Mouse (Mus musculus) ovary, adult 2 months (tissue): ENCODE measurements around the gene Cacfd1. TPM values are rescaled to one million over a fixed set of nuclear protein-coding genes. Genes with fewer than 3 reads are reported as not detected.

ENCODE experiments used
- polyA plus RNA-seq: library from polyadenylated mRNA; depleted of rRNA; stranded (reverse); fragments of >200 nt; gene quantifications from 2 replicates; pipeline ENCODE4 v1.2.3, GENCODE M21; 2012; rRNA removed

The Cacfd1 gene
- polyA plus RNA-seq = 76.5 and 99.4 TPM in 2 replicates

GRCm38 (mm10) chr2:27009714-27010244 lies at the start of gene Cacfd1:
Cacfd1 (plus strand) TSS chr2:27009926.

DNA sequence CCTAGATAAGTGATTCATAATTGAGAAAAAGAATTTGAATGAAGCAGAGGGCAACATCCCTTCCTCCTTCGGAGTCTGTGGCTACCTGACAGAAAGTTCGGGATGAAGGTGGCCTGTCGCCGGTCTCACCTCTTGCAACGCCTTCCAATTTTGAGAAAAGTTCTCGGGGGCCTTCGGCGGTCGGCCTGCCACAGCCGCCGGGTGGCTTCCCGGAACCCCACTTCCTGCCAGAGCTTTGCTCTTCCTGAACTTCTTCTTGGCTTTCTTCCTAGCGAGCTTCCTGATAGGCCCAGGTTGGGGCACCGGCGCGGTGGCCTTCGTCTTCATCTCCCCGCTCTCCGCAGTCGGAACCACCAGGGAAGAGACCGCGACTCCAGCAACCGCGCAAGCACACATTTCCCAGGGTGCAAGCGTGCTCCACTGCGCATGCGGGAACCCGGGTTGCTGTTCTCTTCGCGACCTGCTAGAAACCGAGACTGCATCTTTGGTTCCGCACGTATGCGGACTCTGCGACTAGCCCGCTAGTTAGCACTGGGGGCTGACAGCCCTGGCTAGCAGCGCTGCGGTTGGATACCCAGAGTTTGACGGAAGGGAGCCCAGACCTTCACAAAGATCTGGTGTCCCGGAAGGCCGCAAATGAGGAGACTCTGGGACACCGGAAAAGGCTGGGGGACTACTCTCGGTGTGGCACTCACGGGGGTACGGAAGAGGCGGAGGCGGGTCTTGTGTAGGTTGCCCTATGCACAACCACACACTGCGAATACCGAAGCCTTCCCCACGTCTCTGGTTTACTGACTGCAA lies 45.6 kb upstream of the Cacfd1 start, which contains the start of gene Rexo4:
Gene Rexo4, minus strand, starts transcription at position 464 of the 801 bp plus-strand sequence.

DNA sequence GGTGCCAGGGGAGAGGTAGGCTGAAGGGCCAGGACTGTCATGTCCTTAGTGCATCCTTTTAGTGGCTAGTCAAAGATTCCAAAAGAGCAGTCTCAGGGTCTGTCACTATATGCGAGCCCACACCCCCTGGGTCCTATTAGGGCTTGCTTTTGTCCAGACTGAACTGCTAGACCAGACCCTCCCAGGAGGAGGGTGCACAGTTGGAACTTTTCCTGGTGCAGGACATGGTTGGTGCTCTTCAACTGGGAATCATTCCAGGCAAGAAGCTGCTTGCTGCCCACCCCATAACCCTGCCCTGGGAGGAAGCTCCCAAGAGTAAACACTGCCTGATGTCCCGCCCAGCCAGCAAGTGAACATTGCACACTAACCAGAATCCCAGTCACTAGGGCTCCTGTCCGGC lies 36.6 kb upstream of the Cacfd1 start, which contains the start of gene Adamts13:
Gene Adamts13, plus strand, starts transcription at position 301 of the 400 bp plus-strand sequence.

DNA sequence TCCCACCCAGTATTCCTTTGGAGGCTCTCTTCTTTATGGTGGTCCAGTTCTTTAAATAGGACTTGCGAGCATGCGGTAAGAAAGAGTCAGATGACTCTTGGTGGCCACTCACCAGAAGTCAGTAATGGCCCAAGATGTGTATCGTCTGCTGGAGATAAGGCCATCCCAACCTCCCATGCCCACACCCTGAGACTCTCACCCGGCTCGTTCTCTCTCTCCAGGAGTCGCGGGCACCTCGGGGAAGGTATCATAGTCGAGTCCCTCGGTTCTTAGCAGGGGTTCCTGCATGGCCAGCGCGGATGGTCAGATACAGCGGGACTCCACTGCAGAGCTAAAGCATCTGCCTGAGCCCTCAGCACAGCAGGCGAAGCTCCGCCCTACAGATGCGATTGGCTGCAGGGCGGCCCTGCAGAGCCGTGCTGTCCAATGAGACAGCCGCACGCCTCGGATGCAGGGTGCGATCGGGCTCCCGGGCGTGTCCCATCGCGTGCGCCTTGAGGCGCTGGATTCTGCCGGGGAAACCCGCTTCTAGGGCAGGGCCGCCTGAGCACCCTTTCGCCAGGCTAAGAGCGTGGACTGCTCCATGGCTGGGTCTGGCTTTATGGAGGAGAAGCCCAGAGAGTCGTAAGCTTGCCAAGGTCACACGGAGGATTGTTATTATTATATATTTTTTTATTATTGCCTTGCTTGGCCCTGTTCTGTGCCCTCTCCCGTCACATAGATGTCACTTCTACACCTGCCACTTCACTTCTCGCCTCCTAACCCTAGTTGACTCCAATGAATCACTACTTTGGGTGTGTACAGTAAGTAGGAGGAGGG lies 18.1 kb downstream of the Cacfd1 start, which contains the start of gene Slc2a6:
Gene Slc2a6, minus strand, starts transcription at position 381 of the 819 bp plus-strand sequence.

Other genes starting within 250 kb of the Cacfd1 start
- 0.12 TPM in 1 of 2 replicates, not detected in the other for gene Abo, start 144.9 kb upstream of the Cacfd1 start, polyA plus RNA-seq
- gene Surf6, start 107.0 kb upstream of the Cacfd1 start, polyA plus RNA-seq = 11.4 and 13.5 TPM in 2 replicates
- 55.5 and 58.6 TPM in 2 replicates for gene Med22, start 99.2 kb upstream of the Cacfd1 start, polyA plus RNA-seq
- gene Rpl7a, start 99.2 kb upstream of the Cacfd1 start, polyA plus RNA-seq = 1,025 and 1,306 TPM in 2 replicates
- gene Surf2, start 93.6 kb upstream of the Cacfd1 start, polyA plus RNA-seq = 26.4 and 40.6 TPM in 2 replicates
- gene Surf1, start 93.4 kb upstream of the Cacfd1 start, polyA plus RNA-seq = 45.5 and 54.3 TPM in 2 replicates
- 519 and 534 TPM in 2 replicates for gene Surf4, start 76.0 kb upstream of the Cacfd1 start, polyA plus RNA-seq
- 0.26 and 0.33 TPM in 2 replicates for gene Stkld1, start 75.9 kb upstream of the Cacfd1 start, polyA plus RNA-seq
- 22.0 and 24.6 TPM in 2 replicates for gene Rexo4, start 45.5 kb upstream of the Cacfd1 start, polyA plus RNA-seq
- gene Adamts13, start 36.5 kb upstream of the Cacfd1 start, polyA plus RNA-seq = 0.08 and 0.10 TPM in 2 replicates
- 3.9 and 4.7 TPM in 2 replicates for gene Slc2a6, start 18.1 kb downstream of the Cacfd1 start, polyA plus RNA-seq
- 0.51 and 1.6 TPM in 2 replicates for gene Mymk, start 62.3 kb downstream of the Cacfd1 start, polyA plus RNA-seq
- 27.4 and 28.0 TPM in 2 replicates for gene Adamtsl2, start 69.5 kb downstream of the Cacfd1 start, polyA plus RNA-seq
- gene Fam163b, start 132.6 kb downstream of the Cacfd1 start, polyA plus RNA-seq = 0.17 and 0.43 TPM in 2 replicates
- gene Dbh, start 155.3 kb downstream of the Cacfd1 start, polyA plus RNA-seq = 0.36 and 0.51 TPM in 2 replicates
- gene Sardh, start 238.4 kb downstream of the Cacfd1 start, polyA plus RNA-seq = 53.5 and 59.8 TPM in 2 replicates